Mouse (Mus musculus): ENCODE results near the gene Zbtb42. TPM values are rescaled to one million over a fixed set of nuclear protein-coding genes. Genes with fewer than 3 reads are reported as not detected.

Gene Zbtb42
- polyA plus RNA-seq, 1 experiment from 2014 or later, result 3.5 TPM

GRCm38 (mm10) chr12:112693185-112694126 lies 14.8 kb downstream of the Zbtb42 start:
- WGBS, result 2% methylated on average over 54 of the region's 54 CpGs
- no peaks in the 10 kb centered on the region for H3K36me3 ChIP-seq (ENCODE audit: control insufficient read depth, insufficient read depth, low read length)

GRCm38 (mm10) chr12:112694127-112694475 lies 15.5 kb downstream of the Zbtb42 start:
- Histone ChIP-seq H3K27ac (replicated peaks; ENCODE audit: low read depth, low read length) (peak overlapping the region; percentile 94), H3K4me2 (ENCODE audit: low read length) (peak overlapping the region; percentile 83), H3K9ac (replicated peaks; ENCODE audit: low read length) (peak overlapping the region; percentile 85), H3K36me3 (ENCODE audit: control insufficient read depth, insufficient read depth, low read length) (no peaks in the 10 kb centered on the region), H3K9me3 (ENCODE audit: control insufficient read depth, low read length) (no peaks in the 10 kb centered on the region), H3K4me1 (ENCODE audit: control insufficient read depth, insufficient read depth, low read length) (peaks cover 18% of the 10 kb centered on the region), H3K27me3 (ENCODE audit: control insufficient read depth, insufficient read depth, low read length) (no peaks in the 10 kb centered on the region), H3K4me3 (replicated peaks; ENCODE audit: low read depth, low read length) (peak overlapping the region; percentile 72)
- DNase-seq, result no peak
- WGBS, result 79% methylated on average over 10 of the region's 10 CpGs
- no peak for ATAC-seq (ENCODE audit: low FRiP score, low TSS enrichment)

More at GRCm38 (mm10) chr12:112693185-112694126, 14.8 kb downstream of the Zbtb42 start:
- H3K27ac ChIP-seq (replicated peaks; ENCODE audit: low read depth, low read length), result peak overlapping the region; percentile 94
- H3K4me1 ChIP-seq (ENCODE audit: control insufficient read depth, insufficient read depth, low read length), result peaks cover 18% of the 10 kb centered on the region
- H3K27me3 ChIP-seq (ENCODE audit: control insufficient read depth, insufficient read depth, low read length), result no peaks in the 10 kb centered on the region
- DNase-seq (peak; percentile 98), ATAC-seq (ENCODE audit: low FRiP score, low TSS enrichment) (peak; percentile 94)
- peak overlapping the region; percentile 72 for H3K4me3 ChIP-seq (replicated peaks; ENCODE audit: low read depth, low read length)
- H3K9ac ChIP-seq (replicated peaks; ENCODE audit: low read length), result peak overlapping the region; percentile 85
- H3K4me2 ChIP-seq (ENCODE audit: low read length), result peak overlapping the region; percentile 83
- no peaks in the 10 kb centered on the region for H3K9me3 ChIP-seq (ENCODE audit: control insufficient read depth, low read length)

- Histone ChIP-seq H3K9ac (replicated peaks; ENCODE audit: low read length) (no peak overlapping the region), H3K27me3 (ENCODE audit: control insufficient read depth, insufficient read depth, low read length) (no peaks in the 10 kb centered on the region), H3K27ac (replicated peaks; ENCODE audit: low read depth, low read length) (no peak overlapping the region), H3K4me3 (replicated peaks; ENCODE audit: low read depth, low read length) (no peak overlapping the region), H3K4me1 (ENCODE audit: control insufficient read depth, insufficient read depth, low read length) (peaks cover 23% of the 10 kb centered on the region), H3K9me3 (ENCODE audit: control insufficient read depth, low read length) (no peaks in the 10 kb centered on the region), H3K36me3 (ENCODE audit: control insufficient read depth, insufficient read depth, low read length) (no peaks in the 10 kb centered on the region), H3K4me2 (ENCODE audit: low read length) (no peak overlapping the region)
- 84% methylated on average over 3 of the region's 3 CpGs for WGBS
- no peak for DNase-seq
- no peak for ATAC-seq (ENCODE audit: low FRiP score, low TSS enrichment)
Measured at GRCm38 (mm10) chr12:112696806-112697425, 18.3 kb downstream of the Zbtb42 start.

DNA sequence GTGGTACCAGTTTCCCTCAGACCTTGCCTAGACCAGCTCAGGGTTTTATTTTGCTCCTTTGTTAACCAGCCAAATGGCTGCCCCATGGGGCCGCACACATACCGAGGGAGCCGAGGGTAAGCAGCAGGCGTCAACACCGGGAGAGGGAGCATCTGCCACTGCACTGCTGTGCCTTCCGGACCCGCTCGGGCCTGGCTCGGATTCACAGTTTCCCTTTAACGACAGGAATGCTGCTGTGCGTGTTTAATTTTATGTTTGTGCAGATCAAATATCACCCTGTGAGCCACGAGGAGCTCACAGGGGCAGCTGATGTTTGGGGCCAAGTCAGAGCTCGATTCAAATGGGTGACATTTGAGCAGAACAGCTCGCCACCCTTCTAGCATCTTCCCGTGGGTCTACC lies 21.9 kb downstream of the Zbtb42 start:
- DNase-seq, result peak; percentile 34
- ATAC-seq (ENCODE audit: low FRiP score, low TSS enrichment), result no peak
- Histone ChIP-seq H3K4me3 (replicated peaks; ENCODE audit: low read depth, low read length) (no peak overlapping the region), H3K4me1 (ENCODE audit: control insufficient read depth, insufficient read depth, low read length) (0 out of 2 replicates have a peak, but pooled peaks cover 6% of the 10 kb centered on the region), H3K9ac (replicated peaks; ENCODE audit: low read length) (no peak overlapping the region), H3K4me2 (ENCODE audit: low read length) (no peak overlapping the region), H3K9me3 (ENCODE audit: control insufficient read depth, low read length) (no peaks in the 10 kb centered on the region), H3K27ac (replicated peaks; ENCODE audit: low read depth, low read length) (no peak overlapping the region), H3K27me3 (ENCODE audit: control insufficient read depth, insufficient read depth, low read length) (no peaks in the 10 kb centered on the region), H3K36me3 (ENCODE audit: control insufficient read depth, insufficient read depth, low read length) (no peaks in the 10 kb centered on the region)
- WGBS, result 12% methylated on average over 15 of the region's 15 CpGs

GRCm38 (mm10) chr12:112702374-112703320 lies 24.0 kb downstream of the Zbtb42 start:
- H3K36me3 ChIP-seq (ENCODE audit: control insufficient read depth, insufficient read depth, low read length), result no peaks in the 10 kb centered on the region
- no peak overlapping the region for H3K27ac ChIP-seq (replicated peaks; ENCODE audit: low read depth, low read length)
- H3K27me3 ChIP-seq (ENCODE audit: control insufficient read depth, insufficient read depth, low read length), result 0 out of 2 replicates have a peak, but pooled peaks cover 4% of the 10 kb centered on the region
- no peak for ATAC-seq (ENCODE audit: low FRiP score, low TSS enrichment)
- no peak for DNase-seq
- H3K4me1 ChIP-seq (ENCODE audit: control insufficient read depth, insufficient read depth, low read length), result 0 out of 2 replicates have a peak, but pooled peaks cover 11% of the 10 kb centered on the region
- no peak overlapping the region for H3K4me2 ChIP-seq (ENCODE audit: low read length)
- H3K9ac ChIP-seq (replicated peaks; ENCODE audit: low read length), result no peak overlapping the region
- no peak overlapping the region for H3K4me3 ChIP-seq (replicated peaks; ENCODE audit: low read depth, low read length)
- no peaks in the 10 kb centered on the region for H3K9me3 ChIP-seq (ENCODE audit: control insufficient read depth, low read length)
- 80% methylated on average over 6 of the region's 6 CpGs for WGBS

GRCm38 (mm10) chr12:112706704-112707572 lies 28.3 kb downstream of the Zbtb42 start:
- peak overlapping the region; percentile 27; the same call in 1 of the 2 replicates for H3K9ac ChIP-seq (replicated peaks; ENCODE audit: low read length)
- ATAC-seq (ENCODE audit: low FRiP score, low TSS enrichment), result peak; percentile 64; the same call in 1 of the 2 replicates
- H3K4me2 ChIP-seq (ENCODE audit: low read length), result peak overlapping the region; percentile 27
- H3K27me3 ChIP-seq (ENCODE audit: control insufficient read depth, insufficient read depth, low read length), result 0 out of 2 replicates have a peak, but pooled peaks cover 6% of the 10 kb centered on the region
- H3K4me1 ChIP-seq (ENCODE audit: control insufficient read depth, insufficient read depth, low read length), result 0 out of 2 replicates have a peak, but pooled peaks cover 5% of the 10 kb centered on the region
- WGBS, result 13% methylated on average over 32 of the region's 32 CpGs
- H3K9me3 ChIP-seq (ENCODE audit: control insufficient read depth, low read length), result no peaks in the 10 kb centered on the region
- peak; percentile 90 for DNase-seq
- H3K27ac ChIP-seq (replicated peaks; ENCODE audit: low read depth, low read length), result no peak overlapping the region
- no peak overlapping the region for H3K4me3 ChIP-seq (replicated peaks; ENCODE audit: low read depth, low read length)
- H3K36me3 ChIP-seq (ENCODE audit: control insufficient read depth, insufficient read depth, low read length), result no peaks in the 10 kb centered on the region

- no peak for DNase-seq
- H3K4me2 ChIP-seq (ENCODE audit: low read length), result peak overlapping the region; percentile 27; the same call in 1 of the 2 replicates
- H3K9ac ChIP-seq (replicated peaks; ENCODE audit: low read length), result peak overlapping the region; percentile 27; the same call in 1 of the 2 replicates
- no peaks in the 10 kb centered on the region for H3K36me3 ChIP-seq (ENCODE audit: control insufficient read depth, insufficient read depth, low read length)
- 0 out of 2 replicates have a peak, but pooled peaks cover 6% of the 10 kb centered on the region for H3K27me3 ChIP-seq (ENCODE audit: control insufficient read depth, insufficient read depth, low read length)
- no peak for ATAC-seq (ENCODE audit: low FRiP score, low TSS enrichment)
- WGBS, result 26% methylated on average over 8 of the region's 8 CpGs
- 0 out of 2 replicates have a peak, but pooled peaks cover 5% of the 10 kb centered on the region for H3K4me1 ChIP-seq (ENCODE audit: control insufficient read depth, insufficient read depth, low read length)
- H3K9me3 ChIP-seq (ENCODE audit: control insufficient read depth, low read length), result no peaks in the 10 kb centered on the region
- no peak overlapping the region for H3K27ac ChIP-seq (replicated peaks; ENCODE audit: low read depth, low read length)
- no peak overlapping the region for H3K4me3 ChIP-seq (replicated peaks; ENCODE audit: low read depth, low read length)
Measured at GRCm38 (mm10) chr12:112707573-112707869, 28.9 kb downstream of the Zbtb42 start.
